Mouse (Mus musculus): Measurements from ENCODE around the gene L3mbtl3.
A peak's percentile ranks its signal among the peaks of the same experiment; 100 is the strongest.

The L3mbtl3 gene

DNA sequence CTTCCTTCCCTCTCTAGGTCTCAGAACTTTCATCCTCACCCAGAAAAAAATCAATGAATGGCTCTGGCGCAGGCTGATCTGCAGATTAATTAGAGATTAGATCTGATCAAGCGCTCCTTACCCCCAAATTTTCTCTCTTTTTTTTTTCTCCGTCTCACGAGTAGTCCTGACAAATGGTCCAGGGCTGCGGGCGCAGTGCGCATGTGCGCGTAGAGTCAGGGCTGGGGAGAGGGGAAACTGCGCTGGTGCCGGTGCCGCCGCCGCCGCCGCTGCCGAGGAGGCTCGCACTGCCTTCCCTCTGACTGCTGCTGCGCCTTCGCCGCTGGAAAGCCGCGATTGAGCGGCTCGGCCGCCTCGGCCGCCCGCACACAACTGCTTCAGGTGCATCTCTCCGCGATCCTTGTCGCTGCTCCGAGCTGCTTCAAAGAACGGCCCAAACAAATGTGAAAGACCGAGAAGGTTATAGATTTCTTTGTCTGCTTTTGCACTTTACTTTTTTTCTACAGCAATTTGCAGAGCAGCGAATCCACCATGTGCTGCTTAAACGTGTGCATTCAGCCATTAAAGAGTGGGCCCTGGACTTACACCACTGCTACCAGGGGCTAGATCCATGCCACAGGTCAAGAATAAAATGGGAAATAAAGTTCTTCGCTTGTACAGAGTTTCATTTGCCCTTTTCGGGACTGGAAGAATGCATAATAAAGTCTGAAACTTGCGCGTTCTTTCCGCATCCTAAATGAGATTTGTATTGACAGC lies at the start of gene L3mbtl3:
Gene L3mbtl3 (minus strand): TSS at position 182 of the 756 bp plus-strand sequence.
- peak; percentile 82 for DNase-seq

DNA sequence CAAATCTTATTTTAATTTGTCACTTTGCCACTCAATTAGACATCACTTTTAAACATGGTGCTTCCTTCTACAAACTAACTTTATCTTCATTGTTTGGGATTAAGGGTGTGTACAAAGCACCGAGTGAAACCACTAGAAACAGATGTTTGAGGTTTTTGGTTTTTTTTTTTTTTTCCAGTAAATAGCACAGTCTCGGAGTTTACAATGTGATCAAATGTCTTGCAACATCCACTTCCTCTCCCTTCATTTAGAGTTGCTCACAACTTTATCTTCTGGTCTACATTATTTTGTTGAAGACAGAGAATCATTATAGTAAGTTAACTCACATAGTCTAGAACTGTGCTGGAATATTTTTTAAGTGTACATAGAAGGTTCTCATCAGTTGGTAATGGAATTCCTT lies 45.4 kb upstream of the L3mbtl3 start:
- DNase-seq: no peak

DNA sequence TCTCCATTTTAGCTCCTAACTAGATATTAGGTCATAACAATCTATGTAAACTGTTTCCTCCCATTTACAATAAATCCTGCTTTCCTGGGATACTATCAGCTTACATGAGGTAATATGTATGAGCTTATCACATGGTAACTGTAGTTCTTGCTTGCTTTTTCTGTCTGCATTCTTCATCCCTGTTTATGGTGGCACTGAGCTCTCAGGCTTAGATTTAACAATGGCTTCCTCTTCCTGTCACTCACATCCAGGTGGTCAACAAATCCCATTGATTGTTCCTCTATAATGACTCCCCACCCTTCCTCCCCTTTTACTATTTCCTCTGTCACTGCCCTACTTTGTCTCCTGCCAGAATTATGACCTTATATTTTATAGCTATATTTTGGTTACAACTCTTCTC lies 12.9 kb upstream of the L3mbtl3 start:
- no peak for DNase-seq

DNA sequence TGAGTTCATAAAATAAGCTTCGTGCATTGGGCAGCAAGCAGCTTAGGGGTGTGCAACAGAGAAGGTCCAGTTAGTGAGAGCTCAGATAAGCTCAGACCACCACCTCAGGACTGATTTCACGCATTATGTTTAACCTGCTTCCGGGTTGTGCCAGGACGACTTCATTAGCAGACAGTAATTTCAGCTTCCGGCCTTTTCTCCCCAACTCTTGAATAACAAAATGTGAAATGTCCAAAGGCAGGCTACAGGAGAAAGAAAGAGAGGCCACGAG lies 1.5 kb upstream of the L3mbtl3 start:
- no peak for DNase-seq

DNA sequence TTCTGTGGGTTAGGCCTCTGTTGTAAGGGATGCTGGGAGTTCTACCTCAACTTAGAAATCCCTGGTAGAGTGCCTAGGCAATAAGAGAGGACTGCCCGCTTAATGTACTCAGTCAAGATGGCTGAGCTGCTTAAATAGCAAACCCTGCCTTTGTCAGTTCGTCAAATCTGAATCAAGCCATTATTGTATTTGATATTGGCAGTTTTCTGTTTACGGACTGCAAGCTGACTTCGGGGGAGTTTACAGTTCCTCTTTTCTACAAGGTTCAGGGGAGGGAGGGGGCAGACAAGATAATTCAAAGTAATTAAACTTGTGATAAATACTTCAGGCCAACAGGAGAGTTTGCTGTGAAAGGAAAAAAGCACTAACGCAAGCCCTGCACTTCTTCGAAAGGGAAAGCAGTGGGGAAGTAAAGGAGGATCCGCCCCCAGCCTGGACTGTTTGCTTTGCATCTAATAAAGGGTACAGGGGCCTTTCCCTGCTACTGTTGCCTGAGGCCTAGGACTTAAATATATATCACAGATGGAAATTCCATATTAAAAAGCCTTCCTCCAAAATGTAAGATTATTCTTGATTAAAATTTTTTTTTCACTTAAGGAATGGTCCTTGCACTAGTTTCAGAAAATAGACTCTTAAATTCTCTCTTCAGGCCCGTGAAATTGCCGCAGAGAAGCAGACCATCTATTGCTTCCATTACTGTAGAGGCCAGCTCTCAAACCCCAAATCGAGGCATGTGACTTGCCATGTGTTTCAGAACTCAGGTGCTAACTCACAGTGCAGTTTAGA lies 968 bp upstream of the L3mbtl3 start:
- no peak for DNase-seq

DNA sequence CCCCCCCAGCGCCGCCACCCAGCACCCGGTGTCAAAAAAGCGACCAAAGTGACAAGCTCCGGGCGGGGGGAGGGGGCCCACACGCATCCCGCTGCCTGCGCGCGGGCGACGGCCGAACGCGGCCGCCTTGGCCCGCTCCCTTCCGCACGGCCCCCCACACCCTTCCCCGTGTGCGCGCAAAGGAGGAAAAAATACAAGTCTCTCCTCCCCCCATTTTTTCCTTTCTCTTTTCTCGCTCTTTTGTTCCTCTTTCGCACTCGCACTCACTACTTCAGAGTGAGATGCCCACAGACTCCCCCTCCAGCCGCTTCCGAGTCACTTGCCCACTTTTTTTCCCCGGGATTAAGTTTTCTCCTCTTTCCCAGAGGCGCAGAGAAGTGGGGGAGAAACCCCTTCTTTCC lies 420 bp downstream of the L3mbtl3 start:
- DNase-seq: no peak

DNA sequence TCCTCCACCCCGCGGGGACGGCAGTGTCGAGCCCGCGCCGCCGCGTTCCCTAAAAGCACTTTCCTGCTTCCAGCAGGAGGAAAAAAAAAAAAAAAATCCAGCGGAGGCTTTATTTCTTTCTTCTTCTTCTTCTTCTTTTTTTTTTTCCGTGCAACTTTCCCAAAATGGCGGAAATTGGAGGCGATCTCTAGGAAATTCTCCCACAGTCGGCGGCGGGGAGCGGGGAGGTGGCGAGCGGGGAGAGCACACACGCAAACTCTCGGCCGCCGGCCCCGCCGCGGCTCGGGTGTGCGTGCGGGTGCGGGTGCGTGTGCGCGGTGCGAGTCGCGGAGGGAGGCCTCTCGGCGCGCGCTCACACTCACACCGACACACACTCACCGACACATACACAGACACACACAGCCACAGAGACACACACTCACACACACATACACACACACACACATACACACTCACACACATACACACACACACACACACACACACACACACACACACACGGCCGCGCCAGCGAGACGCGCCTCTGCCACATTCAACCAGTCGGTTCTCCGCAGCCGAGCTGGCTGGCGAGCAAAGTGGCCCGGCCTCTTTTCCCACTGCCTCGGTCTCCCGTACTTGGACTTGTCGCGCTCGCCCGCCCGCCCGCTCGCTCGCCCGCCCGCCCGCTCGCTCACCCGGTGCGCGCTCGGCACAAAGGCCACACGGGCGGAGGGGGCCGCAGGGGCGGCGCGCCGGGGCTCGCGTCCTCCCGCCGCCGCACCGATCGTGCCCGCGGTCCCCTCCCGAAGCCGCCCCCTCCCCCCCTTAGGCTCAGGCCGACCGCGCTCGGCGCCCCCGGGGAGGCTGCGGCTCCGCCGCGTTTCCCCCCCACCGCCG lies 1.1 kb downstream of the L3mbtl3 start:
- peak; percentile 55 for DNase-seq

DNA sequence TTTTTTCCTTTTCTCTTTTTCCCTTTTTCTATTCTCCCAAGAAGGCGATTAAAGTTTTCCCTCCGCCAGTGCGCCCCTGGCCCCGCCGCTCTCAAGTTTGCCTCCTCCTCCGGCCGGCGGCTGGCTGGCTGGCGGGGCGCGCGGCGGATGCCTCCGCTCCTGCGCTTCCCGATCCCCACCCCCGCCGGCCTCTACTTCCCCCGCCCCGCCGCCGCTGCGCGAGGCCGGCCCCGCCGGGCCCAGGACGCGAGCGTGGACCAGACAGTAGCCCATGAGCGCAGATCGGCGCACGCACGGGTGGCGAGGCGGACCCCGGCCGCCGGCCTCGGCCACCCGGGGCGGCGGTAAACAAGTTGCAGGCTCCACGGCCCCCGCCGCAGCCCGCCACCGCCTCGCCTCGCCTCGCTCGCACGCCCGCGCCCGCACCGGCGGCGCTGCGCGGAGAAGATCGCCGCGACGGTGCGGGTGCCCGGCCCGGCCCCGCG lies 1.8 kb downstream of the L3mbtl3 start:
- peak; percentile 61 for DNase-seq

DNA sequence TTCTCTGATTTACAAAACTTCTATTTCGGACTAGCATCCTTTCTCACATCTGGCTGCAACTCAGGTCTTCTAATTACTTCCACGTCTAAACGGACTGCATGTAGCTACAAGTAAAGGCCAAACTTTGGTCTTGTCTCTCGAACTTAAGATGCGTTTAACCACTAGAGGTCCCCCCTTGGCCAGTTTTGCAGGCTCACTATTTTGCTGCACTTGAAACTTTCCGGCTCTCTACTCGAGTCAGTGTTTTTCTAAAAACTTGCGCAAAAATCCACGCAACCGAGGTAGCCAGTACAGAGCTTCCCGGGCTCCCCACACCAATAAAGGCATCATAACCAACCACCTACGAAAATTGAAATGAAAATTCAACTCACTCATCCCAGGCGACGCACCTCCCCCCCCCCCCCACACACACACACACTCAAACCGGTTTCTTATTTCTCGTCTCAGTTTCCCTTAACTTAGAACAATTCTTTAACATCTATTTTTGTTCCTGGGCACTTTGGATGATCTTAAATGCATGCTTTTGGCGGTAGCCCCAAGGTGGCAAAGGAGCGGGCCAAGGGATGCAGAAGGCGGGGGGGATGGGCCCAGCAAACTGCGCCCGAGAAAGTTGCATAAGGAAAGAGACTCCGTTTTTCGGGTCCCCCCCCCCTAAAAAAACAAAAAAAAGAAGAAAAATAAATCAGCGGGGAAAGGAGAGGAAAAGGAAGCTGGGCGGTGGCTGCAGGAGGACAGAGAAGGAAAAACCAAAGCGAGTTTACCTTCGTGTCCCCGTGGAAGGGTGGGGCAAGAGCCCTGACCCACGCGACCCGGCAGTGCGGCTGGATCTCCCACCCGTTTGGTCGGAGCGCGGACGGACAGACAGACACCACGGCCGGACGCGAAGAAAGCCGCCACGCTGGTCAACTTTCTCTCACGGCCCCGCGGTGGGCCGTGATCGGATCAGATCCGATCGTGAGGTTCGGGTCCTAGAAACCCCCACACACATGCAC lies 2.5 kb downstream of the L3mbtl3 start:
- DNase-seq: peak; percentile 72

DNA sequence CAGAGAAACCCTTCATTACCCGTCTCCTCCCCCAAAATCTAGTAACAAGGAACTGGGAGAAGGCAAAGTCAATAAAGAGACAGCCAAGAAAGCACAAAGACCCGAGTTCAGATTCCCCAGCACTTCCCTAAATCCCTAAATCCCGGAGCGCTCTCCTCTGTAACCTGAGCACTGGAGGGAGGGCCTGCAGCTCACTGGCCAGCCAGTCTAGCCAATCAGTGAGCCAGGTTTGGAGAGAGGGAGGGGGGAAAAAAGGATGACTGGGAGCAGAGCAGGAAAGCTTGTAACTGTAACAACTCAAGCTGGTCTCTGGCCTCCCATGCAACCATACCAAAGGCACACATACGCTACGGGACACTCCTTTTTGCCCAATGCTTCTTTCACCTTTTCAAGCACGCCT lies 4.4 kb downstream of the L3mbtl3 start:
- DNase-seq: no peak

DNA sequence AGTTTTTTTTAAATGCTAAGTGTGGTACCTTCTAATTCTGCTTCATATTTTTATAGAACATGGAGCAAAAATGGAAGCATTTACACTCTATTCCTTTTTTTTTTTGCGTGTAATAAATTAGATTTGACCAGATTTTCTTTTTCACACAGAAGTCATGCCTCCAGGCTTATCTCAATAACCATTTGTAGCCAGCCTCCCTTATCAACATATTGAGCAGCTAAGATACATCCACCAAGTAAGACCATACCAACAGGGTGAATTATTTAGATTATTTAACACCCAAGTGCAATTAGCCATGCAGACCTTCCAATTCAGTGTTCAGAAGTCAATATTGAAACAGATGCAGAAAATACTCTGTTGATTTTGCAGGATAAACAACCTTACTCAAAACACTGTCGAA lies 10.8 kb downstream of the L3mbtl3 start:
- no peak for DNase-seq

DNA sequence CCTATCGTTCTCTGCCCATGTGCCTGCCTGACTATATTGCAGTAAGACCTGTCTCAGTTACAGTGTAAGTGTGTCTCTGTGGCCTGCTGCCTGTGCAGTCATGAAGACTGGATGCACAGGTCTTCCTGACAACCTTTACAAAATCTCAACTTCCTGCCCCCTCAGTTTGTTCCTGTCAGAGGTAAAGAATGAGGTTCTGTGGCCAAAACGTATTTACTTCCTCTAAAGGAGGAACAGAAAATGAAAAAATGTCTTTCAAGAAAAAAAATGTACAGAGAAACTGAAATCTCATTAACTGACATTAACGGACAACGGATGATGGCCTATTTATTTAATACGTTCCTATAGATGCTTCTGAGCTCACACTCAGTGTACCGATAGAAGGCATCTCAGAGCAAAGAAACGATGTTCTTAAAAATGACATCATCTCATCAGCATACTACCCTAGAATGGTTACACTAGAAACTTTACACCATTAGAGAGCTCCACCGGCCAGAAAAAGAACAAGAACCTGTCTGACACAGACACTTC lies 11.4 kb downstream of the L3mbtl3 start:
- DNase-seq: no peak

DNA sequence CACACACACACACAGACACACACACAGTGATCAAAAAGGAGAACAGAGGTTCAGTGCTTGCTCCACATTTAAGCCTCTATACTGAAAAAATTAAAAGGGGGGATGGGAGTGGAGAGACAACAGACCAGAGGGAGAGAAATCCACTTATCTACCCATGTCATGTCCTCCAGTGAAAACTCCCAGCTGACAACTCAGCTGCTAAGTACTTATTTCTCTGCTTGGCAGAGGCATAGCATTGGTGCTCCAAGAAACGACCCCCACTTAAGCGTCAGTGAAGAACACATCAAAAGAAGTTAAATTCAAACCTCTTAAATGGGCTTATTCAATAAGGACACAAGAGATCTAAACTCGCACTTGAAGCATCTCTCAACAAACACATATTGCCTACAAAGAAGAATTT lies 12.2 kb downstream of the L3mbtl3 start:
- no peak for DNase-seq

DNA sequence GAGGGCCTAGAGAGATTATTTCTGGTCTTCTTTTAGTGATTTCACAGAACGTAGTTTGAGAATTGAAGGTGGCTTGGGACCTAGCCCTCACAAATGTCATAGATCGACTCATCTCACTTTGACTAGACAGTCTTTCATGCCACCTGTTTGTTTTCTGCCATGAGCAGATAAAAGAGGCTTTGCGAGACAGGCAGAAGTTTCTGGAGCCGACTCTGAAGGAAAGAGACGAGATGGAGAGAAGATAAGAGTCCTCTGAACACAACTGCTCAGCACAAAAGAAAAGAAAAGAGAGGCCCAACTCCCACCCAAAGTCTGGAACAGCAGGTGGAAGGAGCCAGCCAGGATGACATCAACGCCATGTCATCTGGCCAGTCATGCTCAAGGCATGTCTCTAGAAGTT lies 17.0 kb downstream of the L3mbtl3 start:
- DNase-seq: no peak

DNA sequence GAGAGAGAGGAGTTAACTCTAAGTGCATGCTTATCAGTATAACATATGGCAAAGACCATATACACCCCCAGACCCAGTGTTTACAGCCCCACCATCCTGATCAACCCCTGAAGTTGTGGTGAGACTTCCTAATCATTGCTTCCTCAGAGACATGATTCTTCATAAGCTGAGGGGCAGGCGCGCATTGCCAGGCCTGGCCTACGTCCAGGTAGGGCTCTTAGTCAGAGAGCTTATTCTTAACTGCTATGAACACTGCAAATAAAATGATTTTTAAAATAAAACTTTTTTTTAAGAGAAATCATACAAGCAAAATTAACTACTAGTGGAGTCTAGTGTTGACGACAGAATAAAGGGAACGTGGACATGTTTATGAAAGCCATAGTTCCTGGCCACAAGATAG lies 17.5 kb downstream of the L3mbtl3 start:
- DNase-seq: no peak

DNA sequence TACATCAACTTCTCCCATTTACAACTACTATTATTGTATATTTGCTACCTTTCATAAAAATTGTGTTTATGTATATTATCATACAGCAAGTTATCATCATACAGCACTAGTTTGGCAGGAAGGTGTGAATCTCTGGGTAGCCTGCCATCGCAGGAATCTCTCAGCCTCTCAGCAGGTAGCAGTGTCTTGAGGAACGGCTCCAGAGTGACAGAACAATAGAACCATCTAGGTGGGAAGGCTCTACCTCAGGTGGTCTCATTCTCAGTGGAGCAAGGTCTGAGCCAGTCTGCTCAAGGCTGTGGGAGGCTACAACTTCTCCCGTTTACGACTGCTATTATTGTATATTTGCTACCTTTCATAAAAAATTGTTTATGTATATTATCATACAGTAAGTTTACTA lies 22.0 kb downstream of the L3mbtl3 start:
- no peak for DNase-seq

DNA sequence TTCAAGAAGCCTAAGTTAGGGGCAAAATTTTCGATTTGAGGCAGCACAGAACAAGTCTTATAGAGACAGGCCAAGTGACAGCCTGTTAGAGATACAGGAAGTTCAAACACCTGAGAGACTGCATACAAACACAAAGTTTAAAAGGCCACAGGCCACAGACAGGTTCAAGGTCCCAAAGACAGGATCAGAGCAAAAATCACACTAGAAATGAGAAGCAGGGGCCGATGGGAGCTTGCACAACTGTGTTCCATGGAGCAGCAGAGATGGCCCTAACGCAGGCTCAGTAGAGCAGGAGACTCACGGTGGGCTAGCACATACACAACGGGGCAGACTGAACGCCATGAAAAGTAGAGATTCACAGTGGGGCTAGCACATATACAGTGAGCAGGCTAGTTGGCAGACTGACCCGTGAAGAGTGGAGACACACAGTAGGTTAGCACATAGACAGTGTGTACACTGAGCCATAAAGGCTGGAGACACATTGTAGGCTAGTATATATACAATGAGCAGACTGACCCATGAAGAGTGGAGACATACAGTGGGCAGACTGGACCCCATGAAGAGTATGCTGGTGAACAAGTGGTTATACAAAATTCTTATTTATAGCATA lies 24.5 kb downstream of the L3mbtl3 start:
- peak; percentile 16 for DNase-seq

DNA sequence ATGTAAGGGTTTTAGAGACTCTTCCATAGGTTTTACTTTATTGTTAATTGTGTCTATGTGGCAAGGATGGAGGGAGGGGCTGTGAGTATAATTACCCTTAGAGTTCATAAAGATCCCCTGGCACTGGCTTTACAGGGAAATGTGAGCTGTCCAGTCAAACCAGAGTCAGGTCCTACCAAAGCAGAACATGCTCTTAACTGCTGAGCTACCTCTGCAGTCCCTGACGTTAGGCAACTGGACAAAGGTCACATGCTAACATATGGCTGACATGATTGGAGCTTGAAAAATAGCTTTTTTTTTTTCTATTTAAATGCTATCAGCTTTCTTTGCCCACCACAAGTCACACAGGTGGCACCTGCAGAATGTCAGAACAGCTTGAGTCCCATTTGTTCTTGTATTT lies 25.6 kb downstream of the L3mbtl3 start:
- no peak for DNase-seq

DNA sequence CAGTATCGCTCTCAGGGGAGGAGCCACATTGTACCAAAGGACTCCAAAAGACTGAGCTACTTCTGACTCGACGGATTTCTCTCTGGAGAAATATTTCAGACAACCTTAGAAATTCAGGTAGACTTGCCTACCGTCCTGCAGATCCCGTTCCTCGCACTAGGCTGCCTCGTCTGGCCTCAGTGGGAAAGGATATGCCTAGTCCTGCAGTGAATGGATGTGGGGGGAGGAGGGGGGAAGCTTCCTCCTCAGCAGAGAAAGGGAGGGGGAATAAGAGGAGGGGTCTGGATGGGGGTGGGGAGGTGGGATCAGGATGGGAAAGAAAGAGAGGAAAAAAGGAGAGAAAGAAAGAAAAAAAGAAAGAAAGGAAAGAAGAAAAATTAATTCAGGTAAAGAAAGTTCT lies 28.2 kb downstream of the L3mbtl3 start:
- DNase-seq: no peak

DNA sequence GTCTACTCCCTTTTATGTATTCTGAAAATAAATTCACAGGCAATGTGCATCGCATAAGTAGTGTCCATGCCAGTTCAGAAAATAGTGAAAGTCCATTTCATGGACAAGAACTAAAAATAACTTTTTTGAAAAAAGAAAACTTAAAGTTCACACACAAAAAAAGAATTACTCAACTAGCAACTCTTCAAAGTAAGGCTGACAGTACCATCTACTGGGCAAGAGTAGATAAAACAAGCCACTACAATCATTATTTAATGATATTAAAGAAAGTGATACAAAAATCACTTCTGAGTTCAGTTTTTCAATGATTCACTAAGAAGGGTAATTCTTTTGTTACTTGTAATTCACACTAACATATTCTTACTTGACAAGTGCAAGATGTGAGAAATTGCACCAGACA lies 29.9 kb downstream of the L3mbtl3 start:
- no peak for DNase-seq

DNA sequence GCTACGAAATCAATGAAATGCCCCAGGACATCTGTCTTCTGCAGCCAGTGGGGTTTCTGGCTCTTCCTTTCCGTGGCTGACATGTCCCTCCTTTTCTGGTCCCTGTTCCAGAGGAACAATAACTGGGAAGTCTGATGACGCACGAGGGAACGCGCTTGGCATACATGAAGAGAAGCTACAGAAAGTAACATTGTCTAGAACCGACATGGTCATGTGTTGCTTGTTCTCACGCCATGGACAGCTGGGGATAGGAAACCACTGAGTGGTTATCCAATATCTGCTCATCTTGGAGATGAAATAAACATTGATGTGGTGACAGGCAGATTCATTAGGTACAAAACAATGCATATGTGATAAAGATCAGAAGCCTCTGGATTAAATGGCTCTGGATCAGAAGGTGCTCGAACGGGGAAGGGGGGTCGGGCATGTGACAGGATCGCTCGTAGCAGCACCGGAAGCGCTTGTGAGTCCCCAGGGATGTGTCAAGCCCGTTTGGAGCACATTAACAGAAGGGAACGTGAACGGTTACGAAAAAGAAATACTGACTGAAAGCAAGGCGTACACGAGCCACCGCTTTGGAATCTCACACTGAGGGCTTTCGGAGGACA lies 37.8 kb downstream of the L3mbtl3 start:
- no peak for DNase-seq

All from liver (tissue).